Mouse (Mus musculus): ENCODE data around the gene Bcan. TPM values are rescaled to one million over a fixed set of nuclear protein-coding genes. Genes with fewer than 3 reads are reported as not detected.

The Bcan gene
- polyA plus RNA-seq, 1 experiment, result 0.23 TPM

- Histone ChIP-seq H3K4me3 (ENCODE audit: control insufficient read depth, low read depth, low read length) (no peak overlapping the region), H3K4me1 (ENCODE audit: control insufficient read depth, insufficient read depth, low read length) (no peaks in the 10 kb centered on the region), H3K36me3 (ENCODE audit: control insufficient read depth, insufficient read depth, low read length) (no peaks in the 10 kb centered on the region), H3K27ac (ENCODE audit: control insufficient read depth, insufficient read depth, low read depth, low read length) (no peak overlapping the region), H3K27me3 (ENCODE audit: control insufficient read depth, insufficient read depth, low read length) (no peaks in the 10 kb centered on the region)
- no peak for TF ChIP-seq POLR2A (IDR thresholded peaks at IDR 0.05; ENCODE audit: control insufficient read depth, low read depth, low read length)
- no peak for TF ChIP-seq CTCF (IDR thresholded peaks at IDR 0.05; ENCODE audit: control insufficient read depth, insufficient read depth, insufficient replicate concordance, low read depth, low read length)
Measured at GRCm38 (mm10) chr3:87980728-87981127, 19.3 kb downstream of the Bcan start.

GRCm38 (mm10) chr3:87980085-87980484, 19.9 kb downstream of the Bcan start:
- Histone ChIP-seq H3K4me1 (ENCODE audit: control insufficient read depth, insufficient read depth, low read length) (no peaks in the 10 kb centered on the region), H3K36me3 (ENCODE audit: control insufficient read depth, insufficient read depth, low read length) (no peaks in the 10 kb centered on the region), H3K4me3 (ENCODE audit: control insufficient read depth, low read depth, low read length) (no peak overlapping the region)

GRCm38 (mm10) chr3:87979493-87979892, 20.5 kb downstream of the Bcan start:
- Histone ChIP-seq H3K36me3 (ENCODE audit: control insufficient read depth, insufficient read depth, low read length) (no peaks in the 10 kb centered on the region), H3K4me3 (ENCODE audit: control insufficient read depth, low read depth, low read length) (no peak overlapping the region), H3K27ac (ENCODE audit: control insufficient read depth, insufficient read depth, low read depth, low read length) (no peak overlapping the region), H3K27me3 (ENCODE audit: control insufficient read depth, insufficient read depth, low read length) (no peaks in the 10 kb centered on the region), H3K4me1 (ENCODE audit: control insufficient read depth, insufficient read depth, low read length) (no peaks in the 10 kb centered on the region)
- TF ChIP-seq CTCF (IDR thresholded peaks at IDR 0.05; ENCODE audit: control insufficient read depth, insufficient read depth, insufficient replicate concordance, low read depth, low read length), result no peak
- TF ChIP-seq POLR2A (IDR thresholded peaks at IDR 0.05; ENCODE audit: control insufficient read depth, low read depth, low read length), result no peak

More at GRCm38 (mm10) chr3:87980085-87980484, 19.9 kb downstream of the Bcan start:
- no peak for TF ChIP-seq CTCF (IDR thresholded peaks at IDR 0.05; ENCODE audit: control insufficient read depth, insufficient read depth, insufficient replicate concordance, low read depth, low read length)
- no peak for TF ChIP-seq POLR2A (IDR thresholded peaks at IDR 0.05; ENCODE audit: control insufficient read depth, low read depth, low read length)
- Histone ChIP-seq H3K27me3 (ENCODE audit: control insufficient read depth, insufficient read depth, low read length) (no peaks in the 10 kb centered on the region), H3K27ac (ENCODE audit: control insufficient read depth, insufficient read depth, low read depth, low read length) (no peak overlapping the region)

DNA sequence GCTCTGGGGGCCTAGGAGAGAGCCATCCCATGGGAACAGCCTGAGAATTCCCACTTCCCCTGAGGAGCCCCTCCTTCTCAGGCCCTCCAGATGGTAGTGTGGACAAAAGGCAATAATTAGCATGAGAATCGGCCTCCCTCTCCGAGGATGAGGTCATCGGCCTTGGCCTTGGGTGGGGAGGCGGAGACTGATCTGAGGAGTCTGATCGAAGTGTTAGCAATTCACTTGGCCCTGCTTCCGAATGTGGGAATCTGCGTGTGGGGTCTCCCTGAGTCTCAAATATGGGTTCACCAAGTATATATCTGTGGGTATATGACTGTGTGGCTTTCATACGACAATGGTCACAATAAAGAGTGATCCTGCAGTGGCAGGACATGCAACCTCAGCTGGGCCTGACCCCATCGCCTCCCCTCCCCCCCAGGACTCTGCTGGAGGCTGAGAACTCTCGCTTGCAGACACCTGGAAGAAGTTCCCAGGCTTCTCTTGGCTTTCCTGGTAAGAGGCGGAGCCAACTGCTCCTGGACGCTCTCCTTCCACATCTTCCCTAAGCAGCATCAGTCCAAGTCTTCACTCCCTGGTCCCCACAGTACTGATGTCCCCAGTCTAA, 25.5 kb downstream of the Bcan start:
- no peak for TF ChIP-seq CTCF (IDR thresholded peaks at IDR 0.05; ENCODE audit: control insufficient read depth, insufficient read depth, insufficient replicate concordance, low read depth, low read length)
- H3K4me1 ChIP-seq (ENCODE audit: control insufficient read depth, insufficient read depth, low read length), result peaks cover 11% of the 10 kb centered on the region
- no peak overlapping the region for H3K27ac ChIP-seq (ENCODE audit: control insufficient read depth, insufficient read depth, low read depth, low read length)
- no peak overlapping the region for H3K4me3 ChIP-seq (ENCODE audit: control insufficient read depth, low read depth, low read length)
- no peaks in the 10 kb centered on the region for H3K27me3 ChIP-seq (ENCODE audit: control insufficient read depth, insufficient read depth, low read length)
- no peaks in the 10 kb centered on the region for H3K36me3 ChIP-seq (ENCODE audit: control insufficient read depth, insufficient read depth, low read length)

- H3K27ac ChIP-seq (ENCODE audit: control insufficient read depth, insufficient read depth, low read depth, low read length), result no peak overlapping the region
- H3K4me1 ChIP-seq (ENCODE audit: control insufficient read depth, insufficient read depth, low read length), result peaks cover 11% of the 10 kb centered on the region
Measured at GRCm38 (mm10) chr3:87973593-87974380, 26.2 kb downstream of the Bcan start.

GRCm38 (mm10) chr3:87972776-87973175, 27.3 kb downstream of the Bcan start:
- TF ChIP-seq CTCF (IDR thresholded peaks at IDR 0.05; ENCODE audit: control insufficient read depth, insufficient read depth, insufficient replicate concordance, low read depth, low read length), result no peak
- no peak for TF ChIP-seq POLR2A (IDR thresholded peaks at IDR 0.05; ENCODE audit: control insufficient read depth, low read depth, low read length)
- H3K36me3 ChIP-seq (ENCODE audit: control insufficient read depth, insufficient read depth, low read length), result no peaks in the 10 kb centered on the region
- H3K27ac ChIP-seq (ENCODE audit: control insufficient read depth, insufficient read depth, low read depth, low read length), result no peak overlapping the region
- peaks cover 11% of the 10 kb centered on the region for H3K4me1 ChIP-seq (ENCODE audit: control insufficient read depth, insufficient read depth, low read length)
- no peak overlapping the region for H3K4me3 ChIP-seq (ENCODE audit: control insufficient read depth, low read depth, low read length)
- no peaks in the 10 kb centered on the region for H3K27me3 ChIP-seq (ENCODE audit: control insufficient read depth, insufficient read depth, low read length)

More at GRCm38 (mm10) chr3:87973593-87974380, 26.2 kb downstream of the Bcan start:
- no peaks in the 10 kb centered on the region for H3K27me3 ChIP-seq (ENCODE audit: control insufficient read depth, insufficient read depth, low read length)
- TF ChIP-seq POLR2A (IDR thresholded peaks at IDR 0.05; ENCODE audit: control insufficient read depth, low read depth, low read length) (no peak), CTCF (IDR thresholded peaks at IDR 0.05; ENCODE audit: control insufficient read depth, insufficient read depth, insufficient replicate concordance, low read depth, low read length) (no peak)
- H3K36me3 ChIP-seq (ENCODE audit: control insufficient read depth, insufficient read depth, low read length), result no peaks in the 10 kb centered on the region
- no peak overlapping the region for H3K4me3 ChIP-seq (ENCODE audit: control insufficient read depth, low read depth, low read length)

DNA sequence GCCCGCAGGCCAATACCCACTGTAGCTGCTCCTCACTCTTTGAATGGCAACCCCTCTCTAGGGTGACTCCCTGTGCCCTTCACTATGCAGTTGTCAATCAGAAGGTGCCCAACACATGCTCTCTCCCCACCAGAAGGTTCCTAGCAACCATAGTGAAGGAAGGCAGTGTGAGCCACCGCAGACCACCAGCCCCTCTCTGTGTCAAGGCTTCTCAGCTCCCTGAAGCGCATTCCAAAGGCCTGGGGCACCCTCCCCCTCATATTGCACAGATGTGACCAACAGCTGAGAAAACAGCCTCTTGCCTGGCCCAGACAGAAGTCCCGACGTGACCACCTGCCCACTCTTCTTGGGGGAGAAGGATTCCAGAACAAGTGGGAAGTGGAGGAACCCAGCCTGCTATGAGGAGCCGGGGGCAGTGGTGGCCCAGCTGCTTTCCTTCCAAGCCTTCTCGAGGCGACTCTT, 27.8 kb downstream of the Bcan start:
- no peaks in the 10 kb centered on the region for H3K36me3 ChIP-seq (ENCODE audit: control insufficient read depth, insufficient read depth, low read length)
- no peak overlapping the region for H3K4me3 ChIP-seq (ENCODE audit: control insufficient read depth, low read depth, low read length)
- no peaks in the 10 kb centered on the region for H3K27me3 ChIP-seq (ENCODE audit: control insufficient read depth, insufficient read depth, low read length)
- TF ChIP-seq CTCF (IDR thresholded peaks at IDR 0.05; ENCODE audit: control insufficient read depth, insufficient read depth, insufficient replicate concordance, low read depth, low read length), result no peak
- no peak for TF ChIP-seq POLR2A (IDR thresholded peaks at IDR 0.05; ENCODE audit: control insufficient read depth, low read depth, low read length)
- no peak overlapping the region for H3K27ac ChIP-seq (ENCODE audit: control insufficient read depth, insufficient read depth, low read depth, low read length)
- H3K4me1 ChIP-seq (ENCODE audit: control insufficient read depth, insufficient read depth, low read length), result peaks cover 11% of the 10 kb centered on the region
